Mouse (Mus musculus) WW6 (cell line): ENCODE measurements around the gene Pik3ap1.

Experiments used
- DNase-seq: peaks from one replicate; pipeline ENCODE4 v3.0.0-alpha.2; 2013; ENCODE audit warnings: low read depth, low spot score

The Pik3ap1 gene

GRCm38 (mm10) chr19:41369557-41370460, 15.1 kb downstream of the Pik3ap1 start:
- DNase-seq: no peak

- no peak for DNase-seq
These were observed 17.9 kb downstream of the Pik3ap1 start for GRCm38 (mm10) chr19:41366854-41367517.

GRCm38 (mm10) chr19:41366192-41366853, 18.6 kb downstream of the Pik3ap1 start:
- DNase-seq: no peak

- no peak for DNase-seq
These were observed 19.3 kb downstream of the Pik3ap1 start for GRCm38 (mm10) chr19:41365570-41365969.

GRCm38 (mm10) chr19:41364509-41364908, 20.4 kb downstream of the Pik3ap1 start:
- DNase-seq: no peak

GRCm38 (mm10) chr19:41362963-41363362, 21.9 kb downstream of the Pik3ap1 start:
- no peak for DNase-seq

- no peak for DNase-seq
These were observed 24.4 kb downstream of the Pik3ap1 start for GRCm38 (mm10) chr19:41360459-41360858.

GRCm38 (mm10) chr19:41354287-41354951, 30.5 kb downstream of the Pik3ap1 start:
- DNase-seq: no peak

GRCm38 (mm10) chr19:41349624-41350023, 35.3 kb downstream of the Pik3ap1 start:
- no peak for DNase-seq

- DNase-seq: no peak
These were observed 36.7 kb downstream of the Pik3ap1 start for GRCm38 (mm10) chr19:41348161-41348560.

GRCm38 (mm10) chr19:41347326-41347725, 37.6 kb downstream of the Pik3ap1 start:
- no peak for DNase-seq

- no peak for DNase-seq
These were observed 38.6 kb downstream of the Pik3ap1 start for GRCm38 (mm10) chr19:41346099-41346850.

- DNase-seq: no peak
These were observed 39.7 kb downstream of the Pik3ap1 start for GRCm38 (mm10) chr19:41345028-41345741.

GRCm38 (mm10) chr19:41344666-41345027, 40.3 kb downstream of the Pik3ap1 start:
- DNase-seq: no peak

- DNase-seq: no peak
These were observed 42.3 kb downstream of the Pik3ap1 start for GRCm38 (mm10) chr19:41342592-41343090.

GRCm38 (mm10) chr19:41341677-41342076, 43.2 kb downstream of the Pik3ap1 start:
- no peak for DNase-seq

- DNase-seq: no peak
These were observed 45.7 kb downstream of the Pik3ap1 start for GRCm38 (mm10) chr19:41339020-41339836.

GRCm38 (mm10) chr19:41338379-41338778, 46.5 kb downstream of the Pik3ap1 start:
- no peak for DNase-seq

GRCm38 (mm10) chr19:41335721-41336120, 49.2 kb downstream of the Pik3ap1 start:
- DNase-seq: no peak
